Mouse (Mus musculus) C2C12 (cell line): ENCODE results near the gene Ldb1. TPM values are rescaled to one million over a fixed set of nuclear protein-coding genes. Genes with fewer than 3 reads are reported as not detected.

Experiments used
- H3K27me3 ChIP-seq: one replicate; pipeline ENCODE4 v1.6.1; 2011; ENCODE audit not compliant: control insufficient read depth, insufficient read depth, insufficient read length
- H3K36me3 ChIP-seq: one replicate; pipeline ENCODE4 v1.6.1; 2011; ENCODE audit not compliant: control insufficient read depth, insufficient read depth
- H3K4me3 ChIP-seq: one replicate; pipeline ENCODE4 v1.5.1; 2011; ENCODE audit warnings: mild to moderate bottlenecking, control low read depth; ENCODE audit not compliant: poor library complexity, insufficient read depth, severe bottlenecking
- H3K79me2 ChIP-seq: one replicate; pipeline ENCODE4 v1.6.1; 2011; ENCODE audit not compliant: control insufficient read depth, insufficient read depth
- H3K79me3 ChIP-seq: one replicate; pipeline ENCODE4 v1.6.1; 2011; ENCODE audit warnings: low read depth, control low read depth
- H3ac ChIP-seq: one replicate; pipeline ENCODE3; 2011; ENCODE audit warnings: low read depth; ENCODE audit not compliant: control insufficient read depth, insufficient read length
- CEBPB ChIP-seq: IDR thresholded peaks from one replicate; pipeline ENCODE4 v1.6.1; 2011; ENCODE audit warnings: low read depth, mild to moderate bottlenecking, control low read depth, moderate library complexity
- CTCF ChIP-seq: IDR thresholded peaks from one replicate; pipeline ENCODE4 v1.5.1; 2011; ENCODE audit not compliant: control insufficient read depth, insufficient read depth, insufficient read length
- FOSL1 ChIP-seq: IDR thresholded peaks from one replicate; pipeline ENCODE4 v1.8.0; 2011; ENCODE audit warnings: mild to moderate bottlenecking, low read length; ENCODE audit not compliant: poor library complexity, insufficient read depth, severe bottlenecking
- MAX ChIP-seq: IDR thresholded peaks from one replicate; pipeline ENCODE4 v1.6.1; 2011; ENCODE audit warnings: mild to moderate bottlenecking, control low read depth
- MYOD1 ChIP-seq: IDR thresholded peaks from one replicate; pipeline ENCODE4 v1.6.1; 2011; ENCODE audit warnings: low read depth; ENCODE audit not compliant: control insufficient read depth, insufficient read length
- MYOG ChIP-seq: IDR thresholded peaks from one replicate; pipeline ENCODE4 v1.6.1; 2011; ENCODE audit not compliant: control insufficient read depth, insufficient read length; ENCODE audit errors: extremely low read depth
- USF1 ChIP-seq: IDR thresholded peaks from one replicate; pipeline ENCODE4 v1.6.1; 2011; ENCODE audit warnings: low read depth, mild to moderate bottlenecking, control low read depth, moderate library complexity
- polyA plus RNA-seq: library from polyadenylated mRNA; unstranded; fragments of >200 nt; fragmentation: generic; extraction: Trizol; gene quantifications from one replicate; pipeline ENCODE4 v1.2.1, GENCODE M21; 2012; ENCODE audit warnings: missing spikeins

Ldb1 gene
- polyA plus RNA-seq, 1 experiment, result 80.5 TPM

- Histone ChIP-seq H3K4me3 (no peak overlapping the region), H3K79me2 (peaks cover 60% of the 10 kb centered on the region), H3ac (no peak overlapping the region), H3K27me3 (no peaks in the 10 kb centered on the region), H3K36me3 (peaks cover 44% of the 10 kb centered on the region), H3K79me3 (peaks cover 42% of the 10 kb centered on the region)
- TF ChIP-seq CTCF (no peak), MYOG (no peak), CEBPB (no peak), USF1 (no peak), MAX (no peak), FOSL1 (no peak), MYOD1 (no peak)
Observed at GRCm38 (mm10) chr19:46036477-46037242, 8.4 kb downstream of the Ldb1 start.

- H3K4me3 ChIP-seq, result no peak overlapping the region
- H3K27me3 ChIP-seq, result no peaks in the 10 kb centered on the region
- peaks cover 35% of the 10 kb centered on the region for H3K79me3 ChIP-seq
- no peak for TF ChIP-seq MAX
- no peak for TF ChIP-seq CEBPB
- TF ChIP-seq MYOD1, result no peak
- peaks cover 53% of the 10 kb centered on the region for H3K79me2 ChIP-seq
- H3ac ChIP-seq, result no peak overlapping the region
- peaks cover 51% of the 10 kb centered on the region for H3K36me3 ChIP-seq
Observed at GRCm38 (mm10) chr19:46035971-46036370, 9.0 kb downstream of the Ldb1 start.

GRCm38 (mm10) chr19:46033911-46034310 lies 11.1 kb downstream of the Ldb1 start:
- Histone ChIP-seq H3K4me3 (no peak overlapping the region), H3K79me3 (peaks cover 30% of the 10 kb centered on the region), H3K27me3 (no peaks in the 10 kb centered on the region), H3K36me3 (peaks cover 52% of the 10 kb centered on the region), H3K79me2 (peaks cover 36% of the 10 kb centered on the region), H3ac (no peak overlapping the region)
- no peak for TF ChIP-seq MAX
- no peak for TF ChIP-seq MYOD1
- TF ChIP-seq CTCF, result no peak

GRCm38 (mm10) chr19:46032731-46033510 lies 12.1 kb downstream of the Ldb1 start:
- peaks cover 20% of the 10 kb centered on the region for H3K79me3 ChIP-seq
- TF ChIP-seq MAX (no peak), FOSL1 (no peak), MYOG (no peak)
- no peaks in the 10 kb centered on the region for H3K27me3 ChIP-seq
- H3K79me2 ChIP-seq, result peaks cover 26% of the 10 kb centered on the region
- no peak overlapping the region for H3ac ChIP-seq
- no peak overlapping the region for H3K4me3 ChIP-seq
- H3K36me3 ChIP-seq, result peaks cover 52% of the 10 kb centered on the region

GRCm38 (mm10) chr19:46031689-46032432 lies 13.2 kb downstream of the Ldb1 start:
- H3K79me2 ChIP-seq, result peaks cover 15% of the 10 kb centered on the region
- no peaks in the 10 kb centered on the region for H3K27me3 ChIP-seq
- peaks cover 52% of the 10 kb centered on the region for H3K36me3 ChIP-seq
- peaks cover 9% of the 10 kb centered on the region for H3K79me3 ChIP-seq
- TF ChIP-seq MYOG, result no peak
- TF ChIP-seq FOSL1, result no peak
- TF ChIP-seq MYOD1, result no peak
- no peak for TF ChIP-seq USF1
- no peak for TF ChIP-seq CTCF
- no peak for TF ChIP-seq MAX
- TF ChIP-seq CEBPB, result no peak
- no peak overlapping the region for H3ac ChIP-seq
- no peak overlapping the region for H3K4me3 ChIP-seq
